Mouse (Mus musculus): ENCODE data around the gene Afap1l2.

Gene Afap1l2

GRCm38 (mm10) chr19:56974159-56974558 lies 33.9 kb downstream of the Afap1l2 start:
- no peak for DNase-seq

GRCm38 (mm10) chr19:56972768-56973167 lies 35.3 kb downstream of the Afap1l2 start:
- DNase-seq: no peak

- DNase-seq: no peak
These were observed 36.7 kb downstream of the Afap1l2 start for GRCm38 (mm10) chr19:56971347-56971746.

GRCm38 (mm10) chr19:56963876-56964275 lies 44.2 kb downstream of the Afap1l2 start:
- DNase-seq: no peak

GRCm38 (mm10) chr19:56959601-56960000 lies 48.4 kb downstream of the Afap1l2 start:
- DNase-seq: no peak

GRCm38 (mm10) chr19:56959057-56959456 lies 49.0 kb downstream of the Afap1l2 start:
- DNase-seq: no peak

GRCm38 (mm10) chr19:56958582-56959021 lies 49.4 kb downstream of the Afap1l2 start:
- no peak for DNase-seq

- no peak for DNase-seq
These were observed 50.0 kb downstream of the Afap1l2 start for GRCm38 (mm10) chr19:56958011-56958410.

GRCm38 (mm10) chr19:56955568-56956513 lies 52.2 kb downstream of the Afap1l2 start:
- no peak for DNase-seq

GRCm38 (mm10) chr19:56954857-56955256 lies 53.2 kb downstream of the Afap1l2 start:
- DNase-seq: no peak

GRCm38 (mm10) chr19:56953856-56954255 lies 54.2 kb downstream of the Afap1l2 start:
- no peak for DNase-seq

- DNase-seq: no peak
These were observed 57.2 kb downstream of the Afap1l2 start for GRCm38 (mm10) chr19:56950818-56951217.

- DNase-seq: no peak
These were observed 58.2 kb downstream of the Afap1l2 start for GRCm38 (mm10) chr19:56949868-56950267.

- no peak for DNase-seq
These were observed 59.9 kb downstream of the Afap1l2 start for GRCm38 (mm10) chr19:56947971-56948610.

GRCm38 (mm10) chr19:56946727-56947126 lies 61.3 kb downstream of the Afap1l2 start:
- DNase-seq: no peak

GRCm38 (mm10) chr19:56946277-56946676 lies 61.8 kb downstream of the Afap1l2 start:
- DNase-seq: no peak

- no peak for DNase-seq
These were observed 62.4 kb downstream of the Afap1l2 start for GRCm38 (mm10) chr19:56945621-56946020.

- DNase-seq: no peak
These were observed 63.2 kb downstream of the Afap1l2 start for GRCm38 (mm10) chr19:56944826-56945225.

GRCm38 (mm10) chr19:56944211-56944610 lies 63.8 kb downstream of the Afap1l2 start:
- DNase-seq: no peak

- DNase-seq: no peak
These were observed 65.8 kb downstream of the Afap1l2 start for GRCm38 (mm10) chr19:56942216-56942615.

- no peak for DNase-seq
These were observed 67.5 kb downstream of the Afap1l2 start for GRCm38 (mm10) chr19:56940507-56940906.

- DNase-seq: no peak
These were observed 68.2 kb downstream of the Afap1l2 start for GRCm38 (mm10) chr19:56939826-56940225.

GRCm38 (mm10) chr19:56937911-56938310 lies 70.1 kb downstream of the Afap1l2 start:
- no peak for DNase-seq

- no peak for DNase-seq
These were observed 71.8 kb downstream of the Afap1l2 start for GRCm38 (mm10) chr19:56936253-56936652.

All from B cell, adult 2 months (primary cell).